Mouse (Mus musculus) megakaryocyte, embryonic 14.5 days (primary cell): Measurements from ENCODE around the gene Emc6.

Experiments used
- FLI1 ChIP-seq: IDR thresholded peaks from 2 replicates; pipeline ENCODE4 v1.6.1; 2012; ENCODE audit warnings: low read length, inconsistent platforms, mixed read lengths
- GATA1 ChIP-seq: IDR thresholded peaks from 3 replicates; pipeline ENCODE4 v1.6.1; 2012; ENCODE audit warnings: mixed read lengths, low read length, inconsistent platforms, borderline replicate concordance

DNA sequence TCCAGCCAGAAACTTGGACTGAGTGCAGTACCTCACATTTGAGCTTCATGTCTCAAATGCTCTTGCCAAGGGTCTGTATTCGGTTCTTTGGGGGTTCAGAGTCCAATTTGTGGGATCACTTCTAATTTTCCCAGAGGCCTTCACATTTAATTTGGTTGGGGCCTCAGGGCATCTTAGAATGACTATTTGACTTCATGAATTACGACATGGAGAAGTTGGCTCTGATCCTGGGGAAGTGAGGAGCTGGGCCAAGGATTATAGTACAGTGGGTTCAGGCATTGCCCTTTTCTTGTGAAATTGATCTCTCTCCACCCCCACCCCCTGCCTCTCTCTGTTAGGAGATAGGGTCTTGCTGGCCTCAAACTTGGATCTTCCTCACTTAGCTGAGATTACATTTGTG is 24.2 kb upstream of the Emc6 start:
- TF ChIP-seq GATA1, result no peak
- TF ChIP-seq FLI1, result no peak
